Mouse (Mus musculus) kidney, postnatal 25 days (tissue): ENCODE measurements at regions not wholly inside any gene's neighbourhood (a gene's known extent, or its start where the extent isn't known, plus 50 kb on each side); places are given as distances from the start of the nearest gene placed in this dataset.
"Not testable (repeated sequence)": the region's sequence is repeated elsewhere in the genome, so short reads cannot be mapped to it uniquely, and the experiment has no call there.

Experiments used
- DNase-seq, 2 experiments: peaks; one replicate each; pipeline ENCODE4 v3.0.0; 2021; ENCODE audit warnings: mixed read lengths in 2 of 2

- no peak for DNase-seq
Observed at GRCm38 (mm10) chr16:47081896-47082295, 583.6 kb upstream of the Nectin3 start.

GRCm38 (mm10) chr16:47080330-47080729, 582.0 kb upstream of the Nectin3 start:
- DNase-seq = no peak

GRCm38 (mm10) chr16:47059293-47059963, 561.1 kb upstream of the Nectin3 start:
- DNase-seq = no peak

- DNase-seq = no peak
Observed at GRCm38 (mm10) chr16:47058811-47059210, 560.5 kb upstream of the Nectin3 start.

GRCm38 (mm10) chr16:47025971-47026370, 527.6 kb upstream of the Nectin3 start:
- no peak for DNase-seq

GRCm38 (mm10) chr16:47017486-47017885, 519.2 kb upstream of the Nectin3 start:
- no peak for DNase-seq

GRCm38 (mm10) chr16:46982910-46983600, 484.7 kb upstream of the Nectin3 start:
- DNase-seq = no peak

GRCm38 (mm10) chr16:46982272-46982909, 484.1 kb upstream of the Nectin3 start:
- DNase-seq = no peak

GRCm38 (mm10) chr16:46965741-46966140, 467.4 kb upstream of the Nectin3 start:
- no peak for DNase-seq

- DNase-seq = no peak
Observed at GRCm38 (mm10) chr16:46956990-46957389, 458.7 kb upstream of the Nectin3 start.

GRCm38 (mm10) chr16:46926060-46926459, 427.7 kb upstream of the Nectin3 start:
- DNase-seq = peak; percentile 51 to 59

- no peak for DNase-seq
Observed at GRCm38 (mm10) chr16:46894576-46895203, 396.4 kb upstream of the Nectin3 start.

- DNase-seq = no peak
Observed at GRCm38 (mm10) chr16:46878739-46879138, 380.4 kb upstream of the Nectin3 start.

- no peak for DNase-seq
Observed at GRCm38 (mm10) chr16:46863959-46864358, 365.6 kb upstream of the Nectin3 start.

- DNase-seq = peak; percentile 67 to 76
Observed at GRCm38 (mm10) chr16:46849534-46849933, 351.2 kb upstream of the Nectin3 start.

GRCm38 (mm10) chr16:46848755-46849154, 350.4 kb upstream of the Nectin3 start:
- no peak for DNase-seq

GRCm38 (mm10) chr16:46847707-46848356, 349.5 kb upstream of the Nectin3 start:
- no peak for DNase-seq

- DNase-seq = no peak
Observed at GRCm38 (mm10) chr16:46841179-46841578, 342.9 kb upstream of the Nectin3 start.

GRCm38 (mm10) chr16:46840764-46841163, 342.4 kb upstream of the Nectin3 start:
- DNase-seq = no peak

- peak; percentile 9 to 42 for DNase-seq
Observed at GRCm38 (mm10) chr16:46825147-46825546, 326.8 kb upstream of the Nectin3 start.

GRCm38 (mm10) chr16:46822753-46823152, 324.4 kb upstream of the Nectin3 start:
- DNase-seq = no peak

- no peak for DNase-seq
Observed at GRCm38 (mm10) chr16:46818215-46818614, 319.9 kb upstream of the Nectin3 start.

GRCm38 (mm10) chr16:46811835-46812234, 313.5 kb upstream of the Nectin3 start:
- DNase-seq = not testable (repeated sequence)
